Mouse (Mus musculus) MEL (cell line): Measurements from ENCODE around the gene Cacna1g. TPM values are rescaled to one million over a fixed set of nuclear protein-coding genes. Genes with fewer than 3 reads are reported as not detected.

Experiments
- DNase-seq: peaks from one replicate; pipeline ENCODE4 v3.0.0; 2011; ENCODE audit warnings: low read depth, low spot score
- H3K27ac ChIP-seq: 2 replicates; pipeline ENCODE4 v1.5.1; 2012; ENCODE audit warnings: low read depth, mild to moderate bottlenecking, control low read depth, low read length, moderate library complexity; ENCODE audit not compliant: control insufficient read depth
- H3K27me3 ChIP-seq, 2 experiments: fragments of 150-350 bp in 1 of 2; sonication (generic) in 1 of 2; 2 replicates each; pipeline ENCODE4 v1.6.1; 2012; ENCODE audit warnings: low read length in 2 of 2, mild to moderate bottlenecking in 2 of 2, improper control_type of control experiment in 1 of 2, moderate library complexity in 1 of 2; ENCODE audit not compliant: insufficient read depth in 2 of 2, control insufficient read depth in 1 of 2
- H3K36me3 ChIP-seq, 2 experiments: 2 replicates each; pipeline ENCODE4 v1.6.1; 2012 to 2014; ENCODE audit warnings: low read length in 2 of 2, improper control_type of control experiment in 1 of 2, inconsistent platforms in 1 of 2, mild to moderate bottlenecking in 1 of 2; ENCODE audit not compliant: insufficient read depth in 2 of 2, control insufficient read depth in 1 of 2
- H3K4me1 ChIP-seq, 2 experiments: fragments of 150-350 bp in 1 of 2; sonication (generic) in 1 of 2; 2 replicates each; pipeline ENCODE4 v1.6.1; 2012; ENCODE audit warnings: low read length in 2 of 2, improper control_type of control experiment in 1 of 2, mild to moderate bottlenecking in 1 of 2; ENCODE audit not compliant: insufficient read depth in 2 of 2, control insufficient read depth in 1 of 2
- H3K4me3 ChIP-seq, 2 experiments: fragments of 150-350 bp in 1 of 2; sonication (generic) in 1 of 2; 2 replicates each; pipeline ENCODE4 v1.5.1; 2012; ENCODE audit warnings: low read depth in 2 of 2, low read length in 2 of 2, mild to moderate bottlenecking in 2 of 2, moderate library complexity in 2 of 2, control low read depth in 1 of 2, improper control_type of control experiment in 1 of 2; ENCODE audit not compliant: control insufficient read depth in 1 of 2, insufficient read depth in 1 of 2
- H3K79me2 ChIP-seq: 2 replicates; pipeline ENCODE4 v1.6.1; 2012; ENCODE audit warnings: mild to moderate bottlenecking, low read length, moderate library complexity; ENCODE audit not compliant: control insufficient read depth, poor library complexity, insufficient read depth
- H3K9ac ChIP-seq: 2 replicates; pipeline ENCODE4 v1.6.1; 2012; ENCODE audit warnings: low read depth, mild to moderate bottlenecking, control low read depth, low read length, moderate library complexity; ENCODE audit not compliant: control insufficient read depth, poor library complexity, severe bottlenecking
- H3K9me3 ChIP-seq: fragments of 150-350 bp; sonication (generic); replicated peaks from 2 replicates; pipeline ENCODE4 v1.6.1; 2012; ENCODE audit warnings: mild to moderate bottlenecking, low read length, improper control_type of control experiment, moderate library complexity; ENCODE audit not compliant: insufficient read depth
- BHLHE40 ChIP-seq: IDR thresholded peaks from 2 replicates; pipeline ENCODE4 v1.6.1; 2012; ENCODE audit warnings: low read depth, mild to moderate bottlenecking, inconsistent platforms, low read length, improper control_type of control experiment, borderline replicate concordance
- CHD1 ChIP-seq: IDR thresholded peaks from 2 replicates; pipeline ENCODE4 v1.6.1; 2012; ENCODE audit warnings: low read depth, mild to moderate bottlenecking, inconsistent platforms, low read length, improper control_type of control experiment
- CHD2 ChIP-seq: IDR thresholded peaks from 2 replicates; pipeline ENCODE4 v1.6.1; 2011; ENCODE audit warnings: low read length, improper control_type of control experiment
- CTCF ChIP-seq, 3 experiments: IDR thresholded peaks in 2 of 3; conservative IDR thresholded peaks in 1 of 3; 2 replicates each; pipeline ENCODE4 v1.5.1; 2011 to 2012; ENCODE audit warnings: low read length in 3 of 3, low read depth in 2 of 3, mild to moderate bottlenecking in 2 of 3, improper control_type of control experiment in 1 of 3, inconsistent platforms in 1 of 3, mixed read lengths in 1 of 3, moderate library complexity in 1 of 3; ENCODE audit not compliant: control insufficient read depth in 1 of 3, insufficient read depth in 1 of 3, poor library complexity in 1 of 3, severe bottlenecking in 1 of 3
- E2F4 ChIP-seq: IDR thresholded peaks from 2 replicates; pipeline ENCODE4 v1.6.1; 2011; ENCODE audit warnings: low read depth, low read length, improper control_type of control experiment, borderline replicate concordance
- ETS1 ChIP-seq: IDR thresholded peaks from 2 replicates; pipeline ENCODE4 v1.6.1; 2012; ENCODE audit warnings: low read depth, mild to moderate bottlenecking, inconsistent platforms, low read length, improper control_type of control experiment, moderate library complexity
- GATA1 ChIP-seq: IDR thresholded peaks from 2 replicates; pipeline ENCODE4 v1.6.1; 2011; ENCODE audit warnings: low read depth, low read length, improper control_type of control experiment
- HCFC1 ChIP-seq: IDR thresholded peaks from 2 replicates; pipeline ENCODE4 v1.6.1; 2012; ENCODE audit warnings: low read depth, mild to moderate bottlenecking, inconsistent platforms, low read length, improper control_type of control experiment, moderate library complexity
- KAT2A ChIP-seq: conservative IDR thresholded peaks from 2 replicates; pipeline ENCODE4 v1.6.1; 2012; ENCODE audit warnings: low read depth, low read length, improper control_type of control experiment, inconsistent platforms
- MAFK ChIP-seq: IDR thresholded peaks from 2 replicates; pipeline ENCODE4 v1.6.1; 2011; ENCODE audit warnings: low read depth, mild to moderate bottlenecking, low read length, improper control_type of control experiment, borderline replicate concordance
- MAX ChIP-seq: IDR thresholded peaks from 2 replicates; pipeline ENCODE4 v1.6.1; 2011; ENCODE audit warnings: low read length, improper control_type of control experiment
- MXI1 ChIP-seq: IDR thresholded peaks from 2 replicates; pipeline ENCODE4 v1.6.1; 2011; ENCODE audit warnings: mild to moderate bottlenecking, low read depth, low read length, improper control_type of control experiment
- MYC ChIP-seq: IDR thresholded peaks from 2 replicates; pipeline ENCODE4 v1.6.1; 2011; ENCODE audit warnings: low read depth, mild to moderate bottlenecking, low read length, improper control_type of control experiment, moderate library complexity
- POLR2A ChIP-seq, 2 experiments: IDR thresholded peaks; 2 replicates each; pipeline ENCODE4 v1.6.1; 2011 to 2012; ENCODE audit warnings: low read length in 2 of 2, mild to moderate bottlenecking in 2 of 2, control low read depth in 1 of 2, improper control_type of control experiment in 1 of 2, low read depth in 1 of 2, moderate library complexity in 1 of 2; ENCODE audit not compliant: control insufficient read depth in 1 of 2, insufficient read depth in 1 of 2, poor library complexity in 1 of 2
- POLR2AphosphoS2 ChIP-seq: IDR thresholded peaks from 2 replicates; pipeline ENCODE4 v1.6.1; 2011; ENCODE audit warnings: low read length, improper control_type of control experiment
- POLR2AphosphoS5 ChIP-seq: IDR thresholded peaks from 2 replicates; pipeline ENCODE4 v1.6.1; 2012; ENCODE audit warnings: low read depth, borderline replicate concordance, mild to moderate bottlenecking, inconsistent platforms, low read length, moderate library complexity, mixed read lengths
- RCOR1 ChIP-seq: IDR thresholded peaks from 2 replicates; pipeline ENCODE4 v1.6.1; 2012; ENCODE audit warnings: low read depth, mild to moderate bottlenecking, inconsistent platforms, low read length, improper control_type of control experiment
- SMC3 ChIP-seq: IDR thresholded peaks from 2 replicates; pipeline ENCODE4 v1.6.1; 2011; ENCODE audit warnings: low read depth, low read length, improper control_type of control experiment
- TAL1 ChIP-seq: IDR thresholded peaks from 2 replicates; pipeline ENCODE4 v1.6.1; 2012; ENCODE audit warnings: mild to moderate bottlenecking, inconsistent platforms, low read length, moderate library complexity, mixed read lengths
- TBP ChIP-seq: IDR thresholded peaks from 2 replicates; pipeline ENCODE4 v1.8.0; 2011; ENCODE audit warnings: low read depth, low read length, improper control_type of control experiment
- UBTF ChIP-seq: IDR thresholded peaks from 2 replicates; pipeline ENCODE4 v1.6.1; 2012; ENCODE audit warnings: low read depth, mild to moderate bottlenecking, inconsistent platforms, low read length, improper control_type of control experiment, moderate library complexity, borderline replicate concordance; ENCODE audit not compliant: insufficient read depth
- USF1 ChIP-seq: IDR thresholded peaks from 2 replicates; pipeline ENCODE4 v1.6.1; 2014; ENCODE audit warnings: low read depth, mild to moderate bottlenecking, inconsistent platforms, low read length, improper control_type of control experiment, moderate library complexity
- USF2 ChIP-seq, 2 experiments: IDR thresholded peaks; 2 replicates each; pipeline ENCODE4 v1.6.1; 2011 to 2012; ENCODE audit warnings: improper control_type of control experiment in 2 of 2, low read length in 2 of 2, borderline replicate concordance in 1 of 2, inconsistent platforms in 1 of 2, low read depth in 1 of 2, mild to moderate bottlenecking in 1 of 2; ENCODE audit not compliant: insufficient read depth in 1 of 2
- ZC3H11A ChIP-seq: IDR thresholded peaks from 2 replicates; pipeline ENCODE4 v1.6.1; 2012; ENCODE audit warnings: low read depth, mild to moderate bottlenecking, inconsistent platforms, low read length, improper control_type of control experiment
- ZKSCAN1 ChIP-seq: IDR thresholded peaks from 2 replicates; pipeline ENCODE4 v1.6.1; 2012; ENCODE audit warnings: low read depth, mild to moderate bottlenecking, inconsistent platforms, low read length, improper control_type of control experiment, moderate library complexity
- ZMIZ1 ChIP-seq: IDR thresholded peaks from 2 replicates; pipeline ENCODE4 v1.6.1; 2012; ENCODE audit warnings: low read depth, mild to moderate bottlenecking, inconsistent platforms, low read length, improper control_type of control experiment, moderate library complexity
- polyA plus RNA-seq, 2 experiments: library from polyadenylated mRNA; stranded (reverse) in 1 of 2; unstranded in 1 of 2; fragments of >175 nt in 1 of 2; fragments of >200 nt in 1 of 2; gene quantifications; 2 replicates each; pipeline versions ENCODE4 v1.2.1 to v1.2.4; 2012; ENCODE audit warnings: low replicate concordance in 2 of 2, low read depth in 1 of 2; ENCODE audit not compliant: insufficient read length in 2 of 2, insufficient read depth in 1 of 2, missing spikeins in 1 of 2
- total RNA-seq: library from RNA; depleted of rRNA; stranded (reverse); fragments of 300-350 nt; gene quantifications from 2 replicates; pipeline ENCODE4 v1.2.3, GENCODE M21; 2012

Gene Cacna1g
- total and polyA plus RNA-seq, 3 experiments, result 0.01 to 0.04 TPM; not detected in 1

DNA sequence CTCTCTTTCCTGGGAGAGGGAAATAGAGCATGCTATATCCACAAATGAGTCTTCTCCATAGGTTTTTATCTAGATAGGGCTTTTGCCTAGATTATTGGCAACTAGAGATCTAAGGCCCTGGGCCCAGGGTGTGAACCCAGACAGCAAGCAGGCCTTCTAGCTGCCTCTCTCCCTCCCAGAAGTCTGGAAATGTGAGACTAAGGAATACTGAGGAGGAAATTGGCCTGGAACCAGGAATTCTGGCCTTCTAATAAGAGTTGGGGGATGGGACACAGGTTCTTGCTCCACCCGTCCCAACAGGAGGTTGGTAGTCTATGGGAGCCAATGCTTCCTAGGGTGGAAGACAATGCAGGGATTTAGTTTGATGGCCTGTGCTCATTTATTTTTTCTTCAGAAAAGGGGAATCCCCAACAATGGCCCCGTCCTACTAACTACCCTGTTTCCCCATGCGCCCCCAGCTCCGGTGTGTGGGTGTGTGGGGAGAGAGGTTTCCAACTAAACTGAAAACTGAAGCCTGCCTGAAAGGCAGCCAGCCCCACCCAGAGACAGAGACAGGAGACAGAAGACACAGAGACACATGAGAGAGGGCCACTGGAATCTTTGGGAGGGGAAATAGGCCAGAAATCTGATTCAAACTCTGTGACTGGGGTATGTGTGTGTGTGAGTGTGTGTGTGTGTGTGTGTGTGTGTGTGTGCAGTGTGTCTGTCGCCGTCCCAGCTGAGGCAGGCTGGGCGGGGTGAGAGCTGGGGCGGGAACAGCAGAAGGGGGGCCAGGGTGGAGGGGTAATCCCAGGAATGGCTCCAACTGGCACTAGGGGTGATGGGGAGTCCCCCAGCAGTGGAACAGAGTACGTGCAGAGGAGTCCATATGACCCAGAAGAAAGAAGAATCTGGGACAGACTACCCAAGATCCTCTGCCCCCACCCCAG, 4.6 kb downstream of the Cacna1g start:
- H3K9me3 ChIP-seq, result no peaks in the 10 kb centered on the region
- H3K27me3 ChIP-seq, result 0 out of 4 replicates have a peak, but pooled peaks cover 0 to 1% of the 10 kb centered on the region in 2 experiments
- no peak overlapping the region for H3K9ac ChIP-seq
- no peaks in the 10 kb centered on the region for H3K79me2 ChIP-seq
- no peak for TF ChIP-seq ZMIZ1
- no peak for TF ChIP-seq TAL1
- TF ChIP-seq GATA1, result no peak
- no peak for TF ChIP-seq BHLHE40
- TF ChIP-seq UBTF, result no peak
- TF ChIP-seq HCFC1, result no peak
- TF ChIP-seq USF1, result no peak
- no peak for TF ChIP-seq E2F4
- TF ChIP-seq CHD1, result no peak
- TF ChIP-seq ETS1, result no peak
- no peak for TF ChIP-seq TBP
- TF ChIP-seq POLR2AphosphoS2, result no peak
- no peak for TF ChIP-seq MAX
- no peak for TF ChIP-seq RCOR1
- no peak for TF ChIP-seq ZKSCAN1
- TF ChIP-seq POLR2AphosphoS5, result no peak
- no peak for TF ChIP-seq MAFK
- no peak overlapping the region for H3K4me3 ChIP-seq
- DNase-seq, result no peak
- H3K36me3 ChIP-seq, result no peaks in the 10 kb centered on the region
- H3K4me1 ChIP-seq, result no peaks in the 10 kb centered on the region
- H3K27ac ChIP-seq, result no peak overlapping the region

DNA sequence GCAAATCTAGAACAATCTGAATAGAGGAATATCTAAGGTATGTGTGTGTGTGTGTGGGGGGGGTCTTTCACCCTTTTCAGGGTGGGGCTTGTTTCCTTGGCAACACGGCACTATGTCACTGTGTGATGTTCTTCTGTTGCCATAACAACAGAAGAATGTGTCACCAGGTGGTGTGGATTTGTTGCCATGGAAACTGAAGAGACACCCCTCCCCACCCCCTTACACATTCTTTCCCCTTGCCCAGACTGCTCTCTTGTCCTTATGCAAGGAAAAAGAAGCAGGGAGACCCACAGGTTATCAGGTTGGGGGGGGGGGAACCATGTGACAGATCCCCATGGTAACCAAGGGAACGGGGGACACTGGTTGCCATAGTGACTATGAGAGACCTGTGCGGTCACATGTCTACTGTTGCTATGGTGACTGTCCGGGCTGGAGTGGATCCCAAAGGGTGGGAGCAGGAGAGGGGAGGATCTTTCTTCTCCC, 5.4 kb downstream of the Cacna1g start:
- H3K79me2 ChIP-seq, result no peaks in the 10 kb centered on the region
- H3K4me3 ChIP-seq, result no peak overlapping the region
- TF ChIP-seq CTCF (IDR thresholded peaks at IDR 0.05 in 2 of 3, conservative IDR thresholded peaks at IDR 0.05 in 1 of 3; ENCODE audit: control insufficient read depth in 1 of 3, insufficient read depth in 1 of 3, low read depth in 2 of 3, low read length in 3 of 3, poor library complexity in 1 of 3, severe bottlenecking in 1 of 3) (no peak), POLR2A (IDR thresholded peaks at IDR 0.05; ENCODE audit: control insufficient read depth in 1 of 2, insufficient read depth in 1 of 2, low read depth in 1 of 2, low read length in 2 of 2, poor library complexity in 1 of 2) (no peak), ZC3H11A (no peak), KAT2A (no peak), MYC (no peak), MAX (no peak), GATA1 (no peak), ZKSCAN1 (no peak), MXI1 (no peak), TBP (no peak), CHD2 (no peak), POLR2AphosphoS5 (no peak), USF2 (IDR thresholded peaks at IDR 0.05; ENCODE audit: borderline replicate concordance in 1 of 2, insufficient read depth in 1 of 2, low read depth in 1 of 2, low read length in 2 of 2) (no peak), SMC3 (no peak)
- TF ChIP-seq, all 39 proteins: peak for 0
- DNase-seq, result no peak
- Histone ChIP-seq H3K9ac (no peak overlapping the region), H3K4me1 (no peaks in the 10 kb centered on the region), H3K9me3 (no peaks in the 10 kb centered on the region), H3K36me3 (no peaks in the 10 kb centered on the region), H3K27me3 (peaks cover 0 to 1% of the 10 kb centered on the region in 2 experiments; a peak in 1 of 4 replicates), H3K27ac (no peak overlapping the region)
